Mouse (Mus musculus): ENCODE measurements around the gene Rab6b.
A peak's percentile ranks its signal among the peaks of the same experiment; 100 is the strongest.
"Not testable (repeated sequence)": the region's sequence is repeated elsewhere in the genome, so short reads cannot be mapped to it uniquely, and the experiment has no call there.

Gene Rab6b

GRCm38 (mm10) chr9:103108341-103108798 is 3.2 kb upstream of the Rab6b start:
- DNase-seq (ENCODE audit: low spot score): not testable (repeated sequence)

GRCm38 (mm10) chr9:103108943-103109670 is 2.5 kb upstream of the Rab6b start:
- DNase-seq (ENCODE audit: low spot score): no peak

GRCm38 (mm10) chr9:103109911-103110310 is 1.7 kb upstream of the Rab6b start:
- no peak for DNase-seq (ENCODE audit: low spot score)

GRCm38 (mm10) chr9:103110727-103111501 is 673 bp upstream of the Rab6b start:
- no peak for DNase-seq (ENCODE audit: low spot score)

- DNase-seq (ENCODE audit: low spot score): peak; percentile 56
Observed at GRCm38 (mm10) chr9:103112471-103113271, 1.1 kb downstream of the Rab6b start.

GRCm38 (mm10) chr9:103113351-103113750 is 1.8 kb downstream of the Rab6b start:
- DNase-seq (ENCODE audit: low spot score): no peak

GRCm38 (mm10) chr9:103114326-103114725 is 2.7 kb downstream of the Rab6b start:
- no peak for DNase-seq (ENCODE audit: low spot score)

GRCm38 (mm10) chr9:103114901-103115300 is 3.3 kb downstream of the Rab6b start:
- DNase-seq (ENCODE audit: low spot score): no peak

- no peak for DNase-seq (ENCODE audit: low spot score)
Observed at GRCm38 (mm10) chr9:103116941-103117340, 5.4 kb downstream of the Rab6b start.

- DNase-seq (ENCODE audit: low spot score): no peak
Observed at GRCm38 (mm10) chr9:103117495-103117894, 5.9 kb downstream of the Rab6b start.

GRCm38 (mm10) chr9:103117951-103118350 is 6.4 kb downstream of the Rab6b start:
- no peak for DNase-seq (ENCODE audit: low spot score)

GRCm38 (mm10) chr9:103118651-103119275 is 7.2 kb downstream of the Rab6b start:
- DNase-seq (ENCODE audit: low spot score): no peak

GRCm38 (mm10) chr9:103119781-103120180 is 8.2 kb downstream of the Rab6b start:
- DNase-seq (ENCODE audit: low spot score): no peak

GRCm38 (mm10) chr9:103120231-103120630 is 8.6 kb downstream of the Rab6b start:
- DNase-seq (ENCODE audit: low spot score): no peak

- no peak for DNase-seq (ENCODE audit: low spot score)
Observed at GRCm38 (mm10) chr9:103121546-103121945, 10.0 kb downstream of the Rab6b start.

GRCm38 (mm10) chr9:103124746-103125145 is 13.2 kb downstream of the Rab6b start:
- no peak for DNase-seq (ENCODE audit: low spot score)

- DNase-seq (ENCODE audit: low spot score): no peak
Observed at GRCm38 (mm10) chr9:103133493-103134124, 22.0 kb downstream of the Rab6b start.

GRCm38 (mm10) chr9:103134450-103135030 is 23.0 kb downstream of the Rab6b start:
- no peak for DNase-seq (ENCODE audit: low spot score)

- DNase-seq (ENCODE audit: low spot score): no peak
Observed at GRCm38 (mm10) chr9:103139481-103139880, 27.9 kb downstream of the Rab6b start.

- no peak for DNase-seq (ENCODE audit: low spot score)
Observed at GRCm38 (mm10) chr9:103140384-103140783, 28.8 kb downstream of the Rab6b start.

GRCm38 (mm10) chr9:103141266-103141665 is 29.7 kb downstream of the Rab6b start:
- no peak for DNase-seq (ENCODE audit: low spot score)
